Mouse (Mus musculus): ENCODE data around the gene Gm42372. TPM values are rescaled to one million over a fixed set of nuclear protein-coding genes. Genes with fewer than 3 reads are reported as not detected.
"Not testable (repeated sequence)": the region's sequence is repeated elsewhere in the genome, so short reads cannot be mapped to it uniquely, and the experiment has no call there.

Gene Gm42372
- 1 to 10 TPM; 3.6 to 4.2 TPM for polyA plus RNA-seq (2017; shearing (Covaris generic))

- ATAC-seq = peak; percentile 95
Measured at GRCm38 (mm10) chr7:16982859-16983568, at the start of gene Gm42372. TSS of gene Gm42372 (plus strand) at chr7:16983086.

- no peak for ATAC-seq
Measured at GRCm38 (mm10) chr7:16937312-16937711, 45.6 kb upstream of the Gm42372 start.

- no peak for ATAC-seq
Measured at GRCm38 (mm10) chr7:16938117-16938791, 44.6 kb upstream of the Gm42372 start.

DNA sequence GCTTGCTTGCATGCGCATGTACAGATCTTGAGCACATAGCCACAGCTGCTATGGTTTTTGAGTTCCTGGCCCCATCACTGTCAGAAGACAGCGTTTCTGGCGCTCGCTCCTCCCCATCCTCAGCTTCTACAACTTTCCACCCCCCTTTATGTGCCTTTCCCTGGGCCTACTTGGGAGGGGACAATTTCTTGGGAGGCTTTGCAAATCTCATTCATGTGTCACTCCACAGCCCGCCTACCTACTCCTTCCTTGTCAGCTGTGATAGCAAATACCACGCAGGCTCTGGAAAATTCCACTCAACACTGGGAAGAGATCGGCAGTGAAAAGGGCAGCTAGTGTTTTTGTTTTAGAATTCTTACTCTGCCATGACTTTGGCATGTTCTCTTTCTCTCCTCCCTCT, 42.6 kb upstream of the Gm42372 start:
- ATAC-seq = no peak

DNA sequence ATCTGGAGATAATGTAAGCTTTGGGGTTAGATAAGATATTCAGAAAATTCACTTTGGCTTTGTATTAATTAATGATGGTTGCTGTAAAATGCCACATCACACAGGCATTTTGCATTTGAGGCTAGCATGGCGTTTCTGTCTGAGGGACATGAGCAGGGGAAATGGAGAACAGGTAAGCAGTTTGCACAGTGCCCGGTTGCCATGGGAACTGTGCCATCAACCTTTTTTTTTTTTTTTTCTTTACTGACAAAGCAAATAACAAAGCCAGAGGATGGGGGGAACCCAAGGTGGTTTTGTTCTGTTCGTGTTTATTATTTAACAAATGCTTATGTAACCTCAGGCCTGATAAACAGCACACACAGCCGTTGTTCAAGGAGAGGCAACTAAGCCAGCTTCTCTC, 40.0 kb upstream of the Gm42372 start:
- ATAC-seq = no peak

DNA sequence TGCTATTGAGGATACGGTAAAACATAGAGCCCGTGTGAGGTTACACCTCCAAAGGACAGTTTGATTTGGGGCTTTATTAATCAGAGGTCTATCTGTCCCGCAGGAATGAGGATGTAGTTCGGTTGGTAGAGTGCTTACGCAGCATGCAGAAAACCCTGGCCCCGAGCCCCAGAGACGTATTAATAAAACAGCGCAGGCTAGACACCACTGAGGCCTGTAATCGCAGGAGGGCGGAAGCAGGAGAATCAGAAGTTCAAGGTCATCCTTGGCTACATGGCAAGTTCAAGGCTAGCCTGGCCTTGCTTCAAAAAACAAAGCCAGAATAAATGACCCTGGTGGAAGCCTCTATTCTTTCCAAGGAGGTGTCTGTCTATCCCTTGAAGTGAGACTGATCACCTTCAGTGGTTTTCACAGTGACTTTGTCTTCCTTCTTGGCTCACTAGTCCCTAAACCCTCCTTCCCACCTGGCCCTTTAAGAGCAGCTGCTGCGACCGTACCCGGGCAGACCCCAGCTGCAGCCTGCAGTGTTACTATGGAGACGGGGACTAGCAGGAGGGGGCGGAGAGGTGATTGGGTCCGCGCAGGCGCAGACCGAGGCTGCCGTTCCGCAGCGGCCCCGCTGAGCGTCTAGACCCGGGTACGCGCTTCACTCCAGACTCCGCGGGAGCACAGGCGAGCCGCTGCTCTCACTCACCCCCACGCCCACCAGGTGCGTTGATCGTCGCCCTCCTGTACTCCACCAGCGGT, 38.7 kb upstream of the Gm42372 start, which contains the start of gene Pnmal2:
Gene Pnmal2, plus strand, starts transcription at position 622 of the 747 bp plus-strand sequence.
- peak; percentile 28 for ATAC-seq

DNA sequence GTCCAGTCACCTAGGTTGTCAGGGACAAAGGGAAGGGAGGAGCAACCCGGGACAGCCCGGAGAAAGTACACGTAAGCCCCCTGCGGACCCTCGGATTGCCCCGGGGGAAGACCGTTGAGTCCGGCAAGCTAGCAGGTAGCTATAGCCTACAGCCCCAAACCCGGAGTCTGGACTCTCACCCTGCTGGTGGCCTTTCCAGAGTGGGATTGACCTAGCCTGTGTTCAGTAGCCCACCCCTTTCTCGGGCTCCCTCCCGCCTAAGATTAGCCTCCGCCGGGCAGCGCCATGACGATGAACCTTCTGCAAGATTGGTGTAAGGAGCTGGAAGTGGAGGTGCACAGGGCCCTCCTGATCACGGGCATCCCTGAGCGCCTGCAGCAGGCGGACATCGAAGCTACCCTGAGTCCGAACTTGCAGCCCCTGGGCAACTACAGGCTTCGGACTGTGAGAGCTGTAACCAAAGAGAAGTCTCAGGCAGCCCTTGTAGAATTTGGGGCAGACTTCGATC, 38.0 kb upstream of the Gm42372 start:
- no peak for ATAC-seq

GRCm38 (mm10) chr7:16945419-16945818, 37.5 kb upstream of the Gm42372 start:
- ATAC-seq = no peak

GRCm38 (mm10) chr7:16946441-16947348, 36.2 kb upstream of the Gm42372 start:
- ATAC-seq = no peak

- no peak for ATAC-seq
Measured at GRCm38 (mm10) chr7:16947349-16947895, 35.5 kb upstream of the Gm42372 start.

- no peak for ATAC-seq
Measured at GRCm38 (mm10) chr7:16947959-16948361, 34.9 kb upstream of the Gm42372 start.

GRCm38 (mm10) chr7:16948923-16949458, 33.9 kb upstream of the Gm42372 start:
- no peak for ATAC-seq

DNA sequence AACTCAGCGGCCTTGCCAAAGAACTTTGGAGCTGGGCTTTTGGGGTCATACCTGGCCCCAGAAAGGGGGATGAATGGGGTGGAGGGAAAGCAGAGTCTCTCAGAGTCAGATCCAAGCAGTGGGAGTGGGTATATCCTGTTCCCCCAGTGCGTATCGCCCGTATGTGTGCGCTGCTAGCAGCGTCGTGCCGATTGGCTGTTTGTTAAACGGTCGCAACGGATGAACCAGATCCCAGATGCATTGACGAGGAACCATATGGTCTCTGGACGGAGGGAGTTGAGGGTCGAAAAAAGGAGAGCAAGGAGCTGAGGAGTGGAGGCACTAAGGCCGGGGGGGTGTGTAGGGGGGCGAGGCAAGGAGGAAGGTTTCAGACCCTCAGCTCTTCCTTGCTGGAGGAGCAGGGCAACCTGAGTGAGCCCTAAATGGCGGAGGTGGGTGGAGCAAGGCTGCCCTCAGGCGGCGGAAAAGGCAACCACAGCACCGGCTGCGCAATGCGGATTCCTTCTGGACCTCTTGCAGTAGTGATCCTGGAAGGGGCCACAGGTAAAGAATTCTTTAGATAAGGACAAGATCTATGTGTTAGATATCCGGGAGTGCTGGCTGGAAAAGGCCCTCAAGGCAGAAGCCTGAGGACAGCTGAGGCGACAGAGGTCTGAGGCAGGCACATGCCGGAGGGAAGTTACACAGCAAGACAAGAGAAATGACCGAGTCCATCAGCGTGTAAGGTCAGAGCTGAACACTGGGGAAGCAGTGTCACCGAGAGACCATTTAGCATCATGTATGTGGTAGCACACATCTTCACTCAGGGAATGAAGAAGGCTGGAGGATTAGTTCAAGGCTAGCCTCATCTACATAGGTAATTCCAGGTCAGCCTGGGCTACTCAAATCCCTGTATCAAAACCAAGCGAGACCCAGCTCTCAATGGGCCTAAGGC, 32.7 kb upstream of the Gm42372 start:
- ATAC-seq = peak; percentile 68

DNA sequence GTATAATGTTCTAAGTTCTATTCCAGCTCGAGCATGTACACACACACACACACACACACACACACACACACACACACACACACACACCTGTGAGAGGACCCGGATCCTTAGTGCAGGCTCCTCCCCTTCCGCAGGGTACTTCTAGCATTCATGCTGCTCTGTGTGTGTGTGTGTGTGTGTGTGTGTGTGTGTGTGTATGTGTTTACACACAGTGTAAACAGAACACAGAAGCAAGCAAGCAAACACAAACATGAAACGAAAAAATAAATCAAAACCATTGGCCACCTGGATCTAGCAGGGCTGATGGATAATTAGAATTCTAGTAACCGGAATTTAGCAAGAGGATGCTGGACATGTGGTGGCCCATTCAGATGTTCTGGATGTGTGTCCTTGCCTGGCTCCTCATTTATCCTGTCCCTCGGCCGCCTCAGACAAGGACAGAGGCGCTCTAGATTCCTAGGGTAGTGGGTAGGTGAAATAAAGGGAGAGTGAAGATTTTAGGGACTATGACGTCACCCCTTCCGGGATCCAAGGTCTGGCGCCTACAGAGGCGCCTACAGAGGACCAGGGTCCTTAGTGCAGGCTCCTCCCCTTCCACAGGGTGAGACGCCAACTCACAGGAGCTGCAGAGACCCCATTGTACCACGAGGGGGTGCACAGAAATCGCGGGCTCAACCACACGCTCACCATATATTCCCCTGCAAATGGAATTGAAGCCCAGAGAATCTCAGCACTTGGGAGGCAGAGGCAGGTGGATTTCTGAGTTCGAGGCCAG, 31.8 kb upstream of the Gm42372 start:
- ATAC-seq = peak; percentile 87

DNA sequence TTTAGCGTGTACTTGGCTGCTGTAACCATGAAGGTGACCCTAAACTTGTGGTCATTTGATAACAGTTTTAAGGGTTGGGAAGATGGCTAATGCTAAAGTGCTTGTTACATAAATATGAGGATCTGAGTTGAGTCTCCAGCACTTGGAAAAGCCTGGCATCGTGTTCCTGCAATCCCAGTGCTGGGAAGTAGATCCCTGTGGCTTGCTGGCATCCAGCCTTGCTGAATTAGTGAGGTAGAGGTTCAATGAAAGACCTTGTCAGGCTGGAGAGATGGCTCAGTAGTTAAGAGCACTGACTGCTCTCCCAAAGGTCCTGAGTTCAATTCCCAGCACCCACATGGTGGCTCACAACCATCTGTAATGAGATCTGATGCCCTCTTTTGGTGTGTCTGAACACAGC, 29.1 kb upstream of the Gm42372 start:
- ATAC-seq = not testable (repeated sequence)

GRCm38 (mm10) chr7:16955712-16956111, 27.2 kb upstream of the Gm42372 start:
- no peak for ATAC-seq

- ATAC-seq = no peak
Measured at GRCm38 (mm10) chr7:16956410-16957265, 26.2 kb upstream of the Gm42372 start.

DNA sequence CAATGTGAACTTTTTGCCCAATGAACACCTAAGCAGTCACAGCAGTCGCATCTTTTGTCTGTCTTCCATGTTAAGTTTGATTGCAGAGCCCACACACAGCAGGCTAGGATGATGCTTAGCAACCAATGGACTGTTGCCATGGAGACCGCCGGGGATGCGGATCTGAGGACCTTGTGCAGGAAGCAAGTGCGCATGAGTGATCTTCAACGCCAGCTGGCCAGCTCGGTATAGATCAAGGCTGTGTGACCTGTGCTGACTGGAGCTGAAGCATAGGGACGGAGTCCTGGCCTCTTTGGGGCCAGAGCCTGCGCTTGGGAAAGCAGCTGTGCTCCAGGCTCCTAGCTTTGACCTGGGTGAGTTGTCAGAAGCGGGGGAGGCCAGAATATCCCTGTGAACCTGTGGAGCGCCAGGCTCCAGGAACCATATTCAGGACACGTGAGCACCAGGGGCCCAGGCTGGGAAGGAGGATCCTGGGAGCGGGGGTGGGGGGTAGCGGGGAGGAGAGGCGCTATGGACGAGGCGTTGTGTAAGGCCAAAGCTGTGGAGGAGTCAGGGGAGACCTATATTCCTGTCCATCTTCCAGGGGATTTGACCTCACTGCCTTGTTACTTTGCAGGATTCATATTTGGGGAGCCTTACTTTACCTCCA, 23.2 kb upstream of the Gm42372 start, which contains the start of gene Pnmal1:
Gene Pnmal1, plus strand, starts transcription at position 141 of the 649 bp plus-strand sequence.
- ATAC-seq = no peak

All from activated CD4-positive, CD25-positive, alpha-beta regulatory T cell, adult 4 months (primary cell).